Mouse (Mus musculus): ENCODE results near the gene 2010111I01Rik.

Gene 2010111I01Rik

DNA sequence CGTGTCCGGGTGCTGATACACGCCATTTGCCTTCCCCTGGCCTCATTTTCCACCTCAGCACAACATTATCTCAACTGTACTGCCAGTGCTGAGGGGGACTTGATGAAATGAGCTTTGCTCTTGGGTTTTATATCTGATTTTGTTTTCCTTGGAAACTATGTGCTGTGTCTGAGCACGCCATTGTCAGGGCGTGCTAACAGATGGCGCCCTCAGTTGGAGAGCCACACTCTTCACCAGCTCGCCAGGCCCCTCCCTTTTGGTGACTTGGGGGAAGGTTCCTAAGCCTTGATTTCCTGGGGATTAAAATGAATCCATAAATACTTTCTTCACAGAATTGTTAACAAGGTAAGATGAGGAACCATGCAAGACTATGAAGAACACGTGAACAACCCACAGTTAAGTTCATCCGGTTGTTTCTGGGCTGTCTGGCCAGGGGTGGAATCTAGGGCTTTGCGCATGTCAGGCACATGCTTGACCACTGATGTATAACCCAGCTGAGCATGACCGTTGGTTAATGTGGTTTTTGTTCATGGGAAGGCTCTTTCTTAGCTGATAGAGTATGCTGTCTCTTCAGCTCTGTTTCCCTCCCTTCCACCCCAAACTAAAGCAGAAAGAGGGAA lies 321.9 kb downstream of the 2010111I01Rik start:
- DNase-seq (ENCODE audit: low read depth, low spot score): peak; percentile 58
- Histone ChIP-seq H3K36me3 (ENCODE audit: control insufficient read depth, insufficient read depth, low read length, poor library complexity, severe bottlenecking) (peaks cover 2% of the 10 kb centered on the region; the same call in 1 of the 2 replicates), H3K27me3 (ENCODE audit: control insufficient read depth, insufficient read depth, low read length, poor library complexity, severe bottlenecking) (no peaks in the 10 kb centered on the region)

- Histone ChIP-seq H3K36me3 (ENCODE audit: control insufficient read depth, insufficient read depth, low read length, poor library complexity, severe bottlenecking) (peaks cover 2% of the 10 kb centered on the region; the same call in 1 of the 2 replicates), H3K27me3 (ENCODE audit: control insufficient read depth, insufficient read depth, low read length, poor library complexity, severe bottlenecking) (no peaks in the 10 kb centered on the region)
- DNase-seq (ENCODE audit: low read depth, low spot score): no peak
Measured at GRCm38 (mm10) chr13:63289152-63289551, 324.5 kb downstream of the 2010111I01Rik start.

DNA sequence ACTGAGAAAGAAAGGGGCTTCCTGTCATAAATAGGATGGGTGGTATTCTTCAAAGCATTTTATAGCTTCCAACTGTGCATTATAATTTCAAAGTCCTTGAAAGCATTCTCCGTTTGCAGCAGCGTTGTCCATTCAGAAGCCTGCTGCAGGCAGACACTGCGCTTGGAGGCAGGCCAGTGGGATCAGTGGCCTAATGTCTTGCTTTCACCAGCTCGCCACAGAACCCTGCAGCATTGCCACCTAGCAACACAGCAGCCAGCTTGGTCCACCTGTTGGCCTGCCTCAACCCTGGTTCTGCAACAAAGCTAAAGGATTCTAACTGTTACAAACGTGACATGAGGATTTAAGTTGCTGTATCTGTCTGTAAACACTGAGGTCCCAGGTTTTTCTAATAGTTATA lies 325.0 kb downstream of the 2010111I01Rik start:
- no peak for DNase-seq (ENCODE audit: low read depth, low spot score)
- Histone ChIP-seq H3K36me3 (ENCODE audit: control insufficient read depth, insufficient read depth, low read length, poor library complexity, severe bottlenecking) (peaks cover 2% of the 10 kb centered on the region; the same call in 1 of the 2 replicates), H3K27me3 (ENCODE audit: control insufficient read depth, insufficient read depth, low read length, poor library complexity, severe bottlenecking) (no peaks in the 10 kb centered on the region)

- H3K36me3 ChIP-seq (ENCODE audit: control insufficient read depth, insufficient read depth, low read length, poor library complexity, severe bottlenecking): peaks cover 2% of the 10 kb centered on the region; the same call in 1 of the 2 replicates
- H3K27me3 ChIP-seq (ENCODE audit: control insufficient read depth, insufficient read depth, low read length, poor library complexity, severe bottlenecking): no peaks in the 10 kb centered on the region
- DNase-seq (ENCODE audit: low read depth, low spot score): no peak
Measured at GRCm38 (mm10) chr13:63290126-63290525, 325.4 kb downstream of the 2010111I01Rik start.

DNA sequence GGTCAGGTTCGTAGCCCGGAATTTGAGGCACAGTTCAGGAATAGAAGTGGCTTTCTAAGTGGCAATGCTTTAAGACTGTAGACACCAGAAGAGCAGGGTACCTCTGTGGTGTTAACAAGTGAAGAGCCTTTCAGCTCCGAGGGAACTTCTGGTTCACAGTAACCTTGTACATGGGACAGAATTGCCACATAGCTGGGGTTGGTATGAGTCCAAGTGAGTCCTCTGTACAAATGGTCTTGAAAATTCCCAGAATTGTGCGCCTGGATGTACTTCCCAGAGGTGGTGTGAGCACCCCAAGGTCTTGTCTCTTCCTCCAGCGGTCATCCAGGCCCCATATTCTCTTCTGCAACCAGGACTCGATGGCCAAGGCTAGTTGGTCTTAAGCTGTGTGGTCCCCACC lies 326.3 kb downstream of the 2010111I01Rik start:
- Histone ChIP-seq H3K36me3 (ENCODE audit: control insufficient read depth, insufficient read depth, low read length, poor library complexity, severe bottlenecking) (no peaks in the 10 kb centered on the region), H3K27me3 (ENCODE audit: control insufficient read depth, insufficient read depth, low read length, poor library complexity, severe bottlenecking) (no peaks in the 10 kb centered on the region)
- DNase-seq (ENCODE audit: low read depth, low spot score): no peak

DNA sequence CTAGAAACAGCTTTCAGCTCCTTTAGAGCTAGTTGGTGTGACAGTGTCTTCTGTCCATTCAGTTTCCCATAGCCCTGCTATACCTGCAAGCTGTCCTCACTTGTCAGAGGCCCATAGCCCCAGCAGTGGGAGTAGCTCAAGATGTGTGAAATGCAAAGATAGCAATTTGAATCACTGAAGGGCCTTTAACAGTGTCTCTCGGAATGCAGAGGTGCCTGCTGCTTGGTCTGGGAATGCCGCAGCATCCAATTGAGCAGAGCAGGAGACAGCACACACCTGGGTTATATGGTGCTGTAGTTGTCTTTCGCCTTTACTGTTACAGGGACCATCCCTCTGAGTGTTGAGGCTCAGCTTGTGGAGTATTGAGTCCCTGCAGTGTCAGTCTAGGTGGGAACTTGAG lies 329.0 kb downstream of the 2010111I01Rik start:
- Histone ChIP-seq H3K36me3 (ENCODE audit: control insufficient read depth, insufficient read depth, low read length, poor library complexity, severe bottlenecking) (no peaks in the 10 kb centered on the region), H3K27me3 (ENCODE audit: control insufficient read depth, insufficient read depth, low read length, poor library complexity, severe bottlenecking) (no peaks in the 10 kb centered on the region)
- DNase-seq (ENCODE audit: low read depth, low spot score): no peak

DNA sequence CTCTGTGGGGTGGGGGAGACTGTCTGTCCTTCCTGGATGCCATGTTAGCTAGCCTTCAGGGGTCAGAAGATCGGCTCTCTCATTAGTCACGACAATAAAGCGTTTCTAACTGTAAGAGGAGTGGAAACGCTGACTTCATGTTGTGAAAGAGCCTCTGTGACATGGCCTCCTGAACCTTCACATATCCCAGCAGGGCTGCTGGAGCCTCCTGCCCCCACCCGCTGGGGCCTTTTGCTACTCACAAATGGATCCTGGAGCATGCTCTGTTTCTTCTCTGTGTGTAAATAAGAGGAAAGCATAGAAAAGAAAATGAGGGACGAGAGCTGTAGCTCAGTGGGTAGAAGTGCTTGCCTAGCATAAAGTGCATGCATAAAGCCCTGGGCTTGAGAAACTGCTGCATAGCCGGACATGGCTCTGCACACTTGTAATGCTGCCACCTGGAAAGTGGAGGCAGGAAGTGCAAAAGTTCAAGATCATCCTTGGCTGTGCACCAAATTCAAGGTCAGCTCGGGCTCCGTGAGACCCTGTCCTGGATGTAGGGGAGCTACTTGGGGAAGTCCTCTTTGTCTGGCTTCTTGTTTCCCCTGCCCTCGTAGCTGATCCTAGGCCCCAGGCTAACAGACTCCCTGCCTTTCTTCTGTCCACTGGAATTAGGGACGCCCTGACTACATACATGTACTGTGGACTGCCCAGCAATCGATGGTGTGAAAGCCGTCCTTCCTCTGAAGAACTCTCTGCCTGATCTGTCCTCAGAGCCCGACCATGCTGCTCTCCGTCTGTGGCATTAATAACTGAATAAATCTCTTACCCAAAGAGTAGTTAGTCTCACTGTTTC lies 329.9 kb downstream of the 2010111I01Rik start:
- Histone ChIP-seq H3K36me3 (ENCODE audit: control insufficient read depth, insufficient read depth, low read length, poor library complexity, severe bottlenecking) (no peaks in the 10 kb centered on the region; the same call in 1 of the 2 replicates), H3K27me3 (ENCODE audit: control insufficient read depth, insufficient read depth, low read length, poor library complexity, severe bottlenecking) (no peaks in the 10 kb centered on the region)
- no peak for DNase-seq (ENCODE audit: low read depth, low spot score)

- DNase-seq (ENCODE audit: low read depth, low spot score): no peak
- H3K36me3 ChIP-seq (ENCODE audit: control insufficient read depth, insufficient read depth, low read length, poor library complexity, severe bottlenecking): peaks cover 3% of the 10 kb centered on the region
Measured at GRCm38 (mm10) chr13:63296300-63296699, 331.6 kb downstream of the 2010111I01Rik start.

GRCm38 (mm10) chr13:63297003-63297402 lies 332.3 kb downstream of the 2010111I01Rik start:
- H3K36me3 ChIP-seq (ENCODE audit: control insufficient read depth, insufficient read depth, low read length, poor library complexity, severe bottlenecking): peaks cover 7% of the 10 kb centered on the region
- DNase-seq (ENCODE audit: low read depth, low spot score): no peak
- no peaks in the 10 kb centered on the region for H3K27me3 ChIP-seq (ENCODE audit: control insufficient read depth, insufficient read depth, low read length, poor library complexity, severe bottlenecking)

More at GRCm38 (mm10) chr13:63296300-63296699, 331.6 kb downstream of the 2010111I01Rik start:
- H3K27me3 ChIP-seq (ENCODE audit: control insufficient read depth, insufficient read depth, low read length, poor library complexity, severe bottlenecking): no peaks in the 10 kb centered on the region

- H3K27me3 ChIP-seq (ENCODE audit: control insufficient read depth, insufficient read depth, low read length, poor library complexity, severe bottlenecking): no peaks in the 10 kb centered on the region
- DNase-seq (ENCODE audit: low read depth, low spot score): no peak
- peaks cover 7% of the 10 kb centered on the region for H3K36me3 ChIP-seq (ENCODE audit: control insufficient read depth, insufficient read depth, low read length, poor library complexity, severe bottlenecking)
Measured at GRCm38 (mm10) chr13:63297933-63298332, 333.2 kb downstream of the 2010111I01Rik start.

- peaks cover 7% of the 10 kb centered on the region for H3K36me3 ChIP-seq (ENCODE audit: control insufficient read depth, insufficient read depth, low read length, poor library complexity, severe bottlenecking)
- H3K27me3 ChIP-seq (ENCODE audit: control insufficient read depth, insufficient read depth, low read length, poor library complexity, severe bottlenecking): no peaks in the 10 kb centered on the region
- DNase-seq (ENCODE audit: low read depth, low spot score): no peak
Measured at GRCm38 (mm10) chr13:63298931-63299330, 334.2 kb downstream of the 2010111I01Rik start.

- H3K36me3 ChIP-seq (ENCODE audit: control insufficient read depth, insufficient read depth, low read length, poor library complexity, severe bottlenecking): peaks cover 7% of the 10 kb centered on the region
Measured at GRCm38 (mm10) chr13:63300929-63301328, 336.2 kb downstream of the 2010111I01Rik start.

GRCm38 (mm10) chr13:63301764-63302209 lies 337.1 kb downstream of the 2010111I01Rik start:
- Histone ChIP-seq H3K36me3 (ENCODE audit: control insufficient read depth, insufficient read depth, low read length, poor library complexity, severe bottlenecking) (peaks cover 7% of the 10 kb centered on the region), H3K27me3 (ENCODE audit: control insufficient read depth, insufficient read depth, low read length, poor library complexity, severe bottlenecking) (no peaks in the 10 kb centered on the region)
- DNase-seq (ENCODE audit: low read depth, low spot score): no peak

More at GRCm38 (mm10) chr13:63300929-63301328, 336.2 kb downstream of the 2010111I01Rik start:
- H3K27me3 ChIP-seq (ENCODE audit: control insufficient read depth, insufficient read depth, low read length, poor library complexity, severe bottlenecking): no peaks in the 10 kb centered on the region
- DNase-seq (ENCODE audit: low read depth, low spot score): no peak

- no peak for DNase-seq (ENCODE audit: low read depth, low spot score)
- H3K27me3 ChIP-seq (ENCODE audit: control insufficient read depth, insufficient read depth, low read length, poor library complexity, severe bottlenecking): no peaks in the 10 kb centered on the region
- H3K36me3 ChIP-seq (ENCODE audit: control insufficient read depth, insufficient read depth, low read length, poor library complexity, severe bottlenecking): peaks cover 7% of the 10 kb centered on the region
Measured at GRCm38 (mm10) chr13:63302381-63302780, 337.7 kb downstream of the 2010111I01Rik start.

Data from splenic B cell, adult 2 months (primary cell).